Mouse (Mus musculus): ENCODE results near the gene Zfp54. TPM values are rescaled to one million over a fixed set of nuclear protein-coding genes. Genes with fewer than 3 reads are reported as not detected.
"Not testable (repeated sequence)": the region's sequence is repeated elsewhere in the genome, so short reads cannot be mapped to it uniquely, and the experiment has no call there.

Gene Zfp54
- total RNA-seq (2021), result under 1 TPM; 0.62 to 0.79 TPM

DNA sequence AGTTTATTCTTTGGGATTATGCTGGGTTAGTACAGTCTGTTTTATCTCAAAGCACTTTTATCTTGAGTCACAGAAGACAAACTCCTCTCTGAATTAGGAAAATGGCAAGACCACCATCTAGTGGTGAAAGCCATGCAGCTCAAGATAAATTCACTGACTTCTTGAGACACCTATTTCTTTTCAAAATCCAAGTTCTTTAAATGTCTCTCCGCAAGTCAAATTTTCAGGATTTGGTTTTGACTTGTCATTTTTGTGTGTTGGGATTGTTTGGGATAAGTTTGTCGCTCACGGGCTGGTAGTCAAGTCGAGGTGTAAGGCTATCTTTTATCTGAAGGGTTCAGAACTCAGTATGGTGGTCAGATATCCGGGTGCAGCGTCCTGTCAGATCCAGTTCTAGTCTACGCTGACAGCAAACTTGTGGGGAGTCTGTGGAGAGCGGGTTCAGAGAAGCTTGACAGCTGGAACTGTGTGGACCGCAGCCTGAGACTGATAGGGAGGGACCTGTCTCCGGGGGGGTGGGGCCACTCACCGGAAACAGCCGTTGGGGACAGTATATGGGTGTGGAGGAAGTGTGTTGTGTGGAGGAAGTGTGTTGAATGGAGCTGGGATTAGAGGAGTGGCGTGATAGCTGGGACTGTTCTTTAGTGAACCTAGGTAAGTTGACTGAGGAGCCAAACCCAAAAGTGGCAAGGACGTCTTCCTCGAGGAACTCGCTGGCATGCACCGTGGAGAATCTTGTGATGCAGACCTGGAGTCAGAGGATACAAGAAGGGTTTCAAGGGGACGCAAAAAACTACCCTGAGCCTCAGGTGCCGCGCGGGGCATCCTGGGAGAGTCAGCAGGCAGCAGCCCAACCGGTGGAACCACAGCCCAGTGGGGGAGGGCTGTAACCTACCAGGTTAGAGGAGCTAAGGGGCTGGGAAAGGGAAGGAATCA lies at the start of gene Zfp54:
Gene Zfp54 (plus strand): TSS at position 564 of the 936 bp plus-strand sequence.
- intact Hi-C loops (cut with DNase I), result loop anchor here (2.0 to 10.0 kb wide), 2 partner anchors 150 to 188 kb away; no protein-coding TSS in a partner anchor

DNA sequence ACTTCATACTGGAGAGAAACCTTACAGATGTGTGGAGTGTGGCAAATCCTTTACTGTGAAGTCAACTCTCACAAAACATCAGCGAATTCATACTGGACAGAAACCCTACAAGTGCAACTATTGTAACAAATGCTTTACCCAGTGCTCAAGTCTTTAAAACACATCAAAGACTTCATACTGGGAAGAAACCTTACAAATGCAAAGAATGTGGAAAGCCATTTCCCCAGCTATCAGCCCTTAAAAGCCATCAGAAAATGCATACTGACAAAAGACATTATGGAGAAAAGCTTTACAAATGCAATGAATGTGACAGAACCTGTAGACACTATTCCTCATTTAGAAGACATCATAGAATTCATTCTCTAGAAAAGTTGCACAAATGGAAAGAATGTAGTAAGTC lies 47.7 kb upstream of the Zfp54 start:
- no peak for DNase-seq (ENCODE audit: low spot score in 2 of 2)
- intact Hi-C loops (cut with DNase I), result no loop called here

More for the DNA sequence above, at the start of gene Zfp54:
- DNase-seq (ENCODE audit: low spot score in 2 of 2), result peak; percentile 26 to 30

GRCm38 (mm10) chr17:21383391-21384056 lies 39.5 kb upstream of the Zfp54 start, which contains the start of gene Zfp677:
Zfp677 (plus strand) TSS chr17:21383748.
- peak; percentile 26 for DNase-seq (ENCODE audit: low spot score in 2 of 2)
- intact Hi-C loops (cut with DNase I), result no loop called here

DNA sequence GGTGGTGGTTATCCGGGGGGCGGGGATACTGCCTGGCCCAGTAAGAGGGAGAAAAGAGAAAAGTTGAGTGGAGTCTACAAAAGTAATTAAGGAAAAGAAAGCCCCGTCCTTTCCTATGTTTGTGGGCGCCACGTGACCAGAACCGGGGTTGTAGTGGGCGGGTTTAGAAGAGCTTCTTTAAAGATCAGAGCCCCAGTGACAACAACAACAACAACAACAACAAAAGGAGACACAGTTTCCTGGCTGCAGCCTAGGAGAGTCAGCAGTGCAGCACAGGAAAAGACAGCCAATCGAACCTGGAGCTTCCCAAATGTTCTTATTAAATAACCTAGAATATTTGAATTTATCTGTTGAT lies 39.0 kb upstream of the Zfp54 start:
- intact Hi-C loops (cut with DNase I), result no loop called here
- no peak for DNase-seq (ENCODE audit: low spot score in 2 of 2)

GRCm38 (mm10) chr17:21438806-21439400 lies 15.9 kb downstream of the Zfp54 start:
- intact Hi-C loops (cut with DNase I); DNase-seq (ENCODE audit: low spot score in 2 of 2): not testable (repeated sequence)

GRCm38 (mm10) chr17:21449669-21450068 lies 26.6 kb downstream of the Zfp54 start:
- DNase-seq (ENCODE audit: low spot score in 2 of 2), result peak; percentile 53 to 71
- intact Hi-C loops (cut with DNase I), result loop anchor here (1.0 to 2.0 kb wide), 3 partner anchors 39 to 505 kb away; partner anchors contain the start of genes Ppp2r1a and Zfp53

DNA sequence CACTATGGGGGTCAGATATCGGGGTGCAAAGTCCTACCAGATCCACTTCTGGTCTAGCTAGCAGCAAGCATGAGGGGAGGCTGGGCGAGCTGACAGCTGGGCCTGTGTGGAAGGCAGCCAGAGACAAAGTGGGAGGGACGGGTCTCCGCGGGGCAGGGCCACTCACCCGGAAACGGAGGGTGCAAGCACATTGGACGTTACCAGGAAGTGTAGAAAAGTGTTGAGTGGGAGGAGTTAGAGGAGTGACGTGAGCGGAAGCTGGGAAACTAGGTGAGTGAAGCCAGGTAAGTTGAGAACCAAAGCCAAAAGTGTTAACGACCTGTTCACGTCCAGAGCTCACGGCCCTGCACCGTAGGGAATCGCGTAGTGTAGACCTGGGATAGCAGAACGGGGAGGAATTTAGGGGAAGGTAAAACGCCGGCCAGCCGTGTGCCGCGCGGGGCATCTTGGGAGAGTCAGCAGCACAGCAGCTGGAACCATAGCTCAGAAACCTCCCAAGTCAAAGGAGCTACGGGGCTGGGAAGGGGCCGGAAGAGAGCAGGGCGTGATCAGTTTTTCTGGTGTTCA lies 27.2 kb downstream of the Zfp54 start, which contains the start of gene Zfp51:
Gene Zfp51 (plus strand): TSS at position 237 of the 567 bp plus-strand sequence.
- intact Hi-C loops (cut with DNase I), result loop anchor here (1.0 to 2.0 kb wide), 3 partner anchors 38 to 505 kb away; partner anchors contain the start of genes Ppp2r1a and Zfp53

GRCm38 (mm10) chr17:21463550-21463949 lies 40.5 kb downstream of the Zfp54 start:
- no peak for DNase-seq (ENCODE audit: low spot score in 2 of 2)
- intact Hi-C loops (cut with DNase I), result no loop called here

More for the DNA sequence above, 27.2 kb downstream of the Zfp54 start, which contains the start of gene Zfp51:
- DNase-seq (ENCODE audit: low spot score in 2 of 2), result peak; percentile 81 to 82

GRCm38 (mm10) chr17:21472032-21472652 lies 49.1 kb downstream of the Zfp54 start:
- no peak for DNase-seq (ENCODE audit: low spot score in 2 of 2)
- intact Hi-C loops (cut with DNase I), result no loop called here

DNA sequence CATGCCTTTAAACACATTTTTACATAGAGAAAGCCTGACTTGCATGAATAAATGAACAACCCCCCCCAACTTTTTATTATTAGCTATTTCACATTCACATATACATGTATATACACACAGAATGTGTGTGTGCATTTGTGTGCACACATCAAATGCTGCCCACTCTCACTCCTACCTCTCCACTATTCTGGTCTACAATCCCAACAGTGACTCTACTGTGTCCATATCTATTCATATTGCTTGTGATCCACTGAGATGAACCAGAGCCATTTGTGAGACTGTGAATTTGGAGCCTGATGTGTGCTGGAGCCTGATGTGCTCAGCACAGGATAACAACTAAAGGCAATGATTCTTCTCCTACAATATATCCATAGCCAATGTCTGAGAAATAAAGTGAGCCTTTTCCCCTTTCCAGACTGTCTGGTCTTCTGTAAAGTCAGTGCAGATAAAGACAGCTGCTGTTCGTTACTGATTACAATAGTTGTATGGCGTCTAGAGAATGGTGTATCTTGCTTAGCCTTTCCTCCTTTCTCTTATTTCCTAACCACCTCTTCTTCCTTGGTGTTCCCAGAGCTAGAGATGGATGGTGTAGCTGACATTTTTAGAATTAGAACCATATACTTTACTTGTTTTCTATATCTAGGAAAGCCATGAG lies 49.8 kb downstream of the Zfp54 start:
- intact Hi-C loops (cut with DNase I), result no loop called here
- no peak for DNase-seq (ENCODE audit: low spot score in 2 of 2)

DNA sequence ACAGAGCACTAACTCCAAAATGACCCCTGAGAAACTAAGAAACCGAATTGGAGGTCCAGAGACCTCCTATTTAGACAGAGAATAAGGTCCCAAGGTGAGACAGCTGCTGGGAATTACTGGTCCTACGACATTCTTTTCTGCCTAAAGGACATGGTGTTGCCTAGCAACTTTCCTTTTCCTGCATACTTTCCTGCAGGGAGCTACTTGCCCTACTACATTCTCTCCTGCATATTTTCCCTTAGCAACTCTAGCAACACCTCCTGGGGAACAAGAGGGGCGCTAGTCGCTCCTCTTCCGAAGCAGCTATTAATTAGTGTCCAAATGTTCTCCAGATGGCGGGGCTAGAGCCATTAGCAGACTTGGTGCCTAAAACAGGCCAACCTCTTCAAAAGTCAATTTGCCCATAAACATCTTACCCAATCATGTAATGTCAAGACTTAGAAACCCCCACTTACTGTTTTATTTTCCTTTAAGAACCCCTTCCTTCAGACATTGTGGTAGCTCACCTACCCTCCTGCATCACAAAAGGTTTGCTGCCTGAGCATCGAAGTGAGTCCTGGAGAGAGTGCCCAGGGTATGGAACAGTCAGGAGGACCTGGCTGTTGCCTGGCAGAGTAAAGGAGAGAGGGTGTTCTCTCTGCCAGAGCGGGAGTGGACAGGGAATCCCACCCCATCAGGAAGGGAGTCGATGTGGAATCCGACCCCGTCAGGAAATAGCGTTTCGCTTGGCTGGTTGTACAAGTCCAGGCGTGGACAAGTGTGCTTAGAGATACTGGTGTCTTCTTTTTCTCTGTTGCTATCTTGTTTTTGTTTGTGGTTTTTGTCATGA lies 50.5 kb downstream of the Zfp54 start:
- no peak for DNase-seq (ENCODE audit: low spot score in 2 of 2)
- intact Hi-C loops (cut with DNase I), result no loop called here

GRCm38 (mm10) chr17:21474729-21475128 lies 51.7 kb downstream of the Zfp54 start:
- DNase-seq (ENCODE audit: low spot score in 2 of 2); intact Hi-C loops (cut with DNase I): not testable (repeated sequence)

DNA sequence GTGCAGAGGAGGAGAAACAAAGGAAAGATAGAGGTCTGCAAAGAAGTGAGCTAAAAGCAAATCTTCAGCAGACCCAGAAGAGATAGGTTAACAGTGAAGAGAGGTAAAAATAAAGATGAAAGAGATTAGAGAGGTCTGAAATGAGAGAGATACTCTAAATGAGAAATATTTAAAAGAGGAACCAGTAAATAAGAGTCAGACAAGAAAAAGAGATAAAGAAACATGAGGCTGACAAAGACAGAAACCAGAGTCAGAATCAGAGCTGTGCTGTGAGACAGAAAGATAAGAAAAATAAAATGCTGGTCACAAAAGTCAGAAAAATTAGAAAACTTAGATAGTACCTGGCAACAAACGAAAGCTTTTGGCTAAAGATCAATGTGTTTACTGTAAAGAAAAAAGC lies 52.3 kb downstream of the Zfp54 start:
- intact Hi-C loops (cut with DNase I); DNase-seq (ENCODE audit: low spot score in 2 of 2): not testable (repeated sequence)

DNA sequence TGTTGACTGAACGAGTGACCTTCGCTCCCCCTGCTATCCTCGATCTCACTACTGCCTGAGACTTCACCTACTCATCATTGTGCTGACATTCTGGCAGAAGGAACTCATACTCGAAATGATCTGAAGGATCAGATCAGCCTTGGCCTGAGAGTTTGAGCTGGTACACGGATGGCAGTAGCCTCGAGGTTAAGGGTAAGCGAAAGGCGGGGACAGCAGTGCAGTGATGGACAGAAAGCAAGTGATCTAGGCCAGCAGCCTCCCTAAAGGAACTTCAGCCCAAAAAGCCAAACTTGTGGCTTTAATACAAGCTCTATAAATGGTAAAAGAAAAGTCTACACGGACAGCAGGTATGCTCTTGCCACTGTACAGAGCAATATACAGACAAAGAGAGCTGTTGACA lies 53.3 kb downstream of the Zfp54 start:
- intact Hi-C loops (cut with DNase I); DNase-seq (ENCODE audit: low spot score in 2 of 2): not testable (repeated sequence)

DNA sequence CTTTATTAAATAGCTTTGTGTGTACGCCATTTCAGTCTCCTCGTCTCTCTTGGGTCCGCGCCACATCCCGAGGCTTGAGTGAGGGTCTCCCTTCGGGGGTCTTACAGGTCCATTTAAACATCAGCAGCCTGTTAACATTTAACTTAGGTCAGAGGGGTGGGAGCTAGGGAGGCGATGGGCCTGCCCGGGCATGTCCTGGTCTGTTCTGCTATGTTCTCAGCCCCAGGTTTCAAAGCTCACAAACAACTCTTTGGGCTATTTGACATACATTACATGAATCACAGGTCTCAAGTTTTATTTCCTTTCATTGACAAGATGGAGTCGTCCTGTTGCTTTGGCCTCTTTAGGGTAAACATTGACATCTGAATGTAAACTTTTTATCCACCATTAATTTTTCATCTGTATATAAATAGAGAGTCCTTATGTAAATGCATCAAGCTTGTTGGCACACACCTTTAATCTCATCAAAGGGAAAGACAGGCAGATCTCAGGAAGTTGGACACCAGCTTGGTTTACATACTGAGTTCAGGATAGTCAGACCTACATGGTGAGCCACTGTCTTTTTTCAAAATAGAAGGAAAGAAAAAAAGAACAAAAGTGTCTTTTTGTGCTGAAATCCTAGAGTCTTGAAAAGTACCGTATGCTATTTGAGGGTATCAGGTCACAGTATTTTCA lies 55.2 kb downstream of the Zfp54 start:
- intact Hi-C loops (cut with DNase I); DNase-seq (ENCODE audit: low spot score in 2 of 2): not testable (repeated sequence)

Data from left cerebral cortex, postnatal 36 days (tissue).